Mouse (Mus musculus): ENCODE data around the gene Clock.
A peak's percentile ranks its signal among the peaks of the same experiment; 100 is the strongest.

Gene Clock

DNA sequence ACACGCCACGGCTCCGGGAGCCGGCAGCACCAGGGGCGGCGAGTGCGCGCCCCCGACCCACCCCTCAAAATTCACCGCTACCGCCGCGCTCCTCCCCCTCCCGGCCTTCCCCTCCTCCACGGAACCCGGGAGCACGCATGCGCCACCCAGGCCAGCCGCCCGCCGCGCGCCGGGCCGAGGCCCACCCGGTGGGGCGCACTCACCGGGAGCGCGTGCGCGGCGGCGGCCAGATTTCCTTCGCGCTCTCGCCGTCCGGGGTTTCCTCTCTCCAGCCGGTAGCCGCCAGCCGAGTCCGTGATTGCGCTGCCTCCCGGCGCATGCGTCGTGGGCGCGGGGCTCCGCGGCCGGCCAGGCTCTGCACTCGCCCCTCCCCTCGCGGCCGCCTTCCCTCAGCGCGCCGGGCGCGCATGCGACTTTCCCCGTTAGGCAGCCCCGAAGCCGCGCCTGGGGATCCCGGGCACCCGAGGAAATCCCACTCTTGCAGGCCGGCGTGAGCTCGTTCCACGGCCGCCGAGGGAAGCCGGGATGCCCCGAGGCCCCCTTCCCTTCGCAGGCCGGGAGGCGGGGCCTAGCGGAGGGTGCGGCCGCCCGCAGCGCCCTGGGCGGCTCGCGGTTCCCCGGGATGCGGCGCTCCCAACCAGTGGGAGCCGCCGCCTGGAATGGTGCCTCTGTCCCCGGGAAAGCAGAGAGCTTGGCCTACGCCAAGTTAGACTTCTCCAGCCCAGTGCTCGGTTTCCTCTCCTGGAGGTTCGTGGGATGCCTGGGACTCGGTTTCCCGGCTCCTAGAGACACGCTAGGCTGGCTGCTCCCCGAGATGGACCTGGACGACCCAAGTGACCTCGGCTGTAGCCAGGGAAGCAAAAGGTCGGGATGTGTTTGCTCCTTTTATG is at the start of gene Clock:
Clock (minus strand) TSS at position 341 of the 890 bp plus-strand sequence.
- DNase-seq, result peak; percentile 94

DNA sequence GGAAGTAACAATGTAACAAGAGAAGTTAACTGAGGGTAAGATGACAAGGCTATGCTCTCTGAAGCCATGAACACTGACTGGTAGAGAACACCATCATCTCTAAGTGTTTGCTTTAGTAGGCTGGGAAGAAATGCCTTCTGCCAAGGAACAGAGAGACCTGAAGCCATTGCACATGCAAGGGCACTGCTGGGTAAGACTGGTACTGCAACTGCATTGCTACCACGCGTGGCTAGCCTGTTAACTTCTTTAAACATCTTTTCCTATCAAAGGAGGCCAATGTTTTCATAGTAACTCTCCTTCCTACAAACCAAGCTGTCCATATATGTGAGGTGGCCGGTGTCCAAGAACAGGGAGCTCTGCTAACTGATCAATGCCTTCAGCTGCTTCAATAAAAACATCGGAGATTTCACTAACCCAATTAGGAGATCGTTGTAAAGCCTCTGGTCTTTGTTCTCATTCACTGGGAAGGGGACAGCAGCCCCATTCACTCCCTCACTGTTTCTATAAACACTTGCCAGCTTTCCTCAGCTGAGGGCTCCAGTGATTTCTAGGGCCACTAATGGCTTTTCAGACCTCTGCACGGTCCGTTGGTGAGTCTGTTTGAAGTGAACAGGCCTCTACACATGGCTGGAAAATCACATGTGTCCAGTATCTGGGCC is 47.5 kb upstream of the Clock start:
- DNase-seq, result peak; percentile 8

DNA sequence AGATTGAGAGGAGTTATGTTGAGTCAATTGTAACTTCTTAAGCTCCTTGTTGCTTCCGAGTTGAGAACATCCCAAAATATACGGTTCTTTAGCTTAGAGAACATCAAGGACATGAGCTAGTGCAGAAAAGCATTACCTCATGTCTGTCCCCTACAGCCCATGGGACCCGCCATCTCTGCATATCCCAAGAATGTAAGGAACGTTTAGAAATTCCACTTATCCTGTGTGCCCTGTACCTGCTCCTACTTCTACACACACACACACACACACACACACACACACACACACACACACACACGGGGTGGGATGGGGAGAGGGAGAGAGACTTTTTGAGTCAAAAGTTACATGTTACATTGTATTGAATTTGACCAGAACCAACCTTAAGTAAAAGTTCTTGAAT is 46.9 kb upstream of the Clock start:
- DNase-seq, result no peak

DNA sequence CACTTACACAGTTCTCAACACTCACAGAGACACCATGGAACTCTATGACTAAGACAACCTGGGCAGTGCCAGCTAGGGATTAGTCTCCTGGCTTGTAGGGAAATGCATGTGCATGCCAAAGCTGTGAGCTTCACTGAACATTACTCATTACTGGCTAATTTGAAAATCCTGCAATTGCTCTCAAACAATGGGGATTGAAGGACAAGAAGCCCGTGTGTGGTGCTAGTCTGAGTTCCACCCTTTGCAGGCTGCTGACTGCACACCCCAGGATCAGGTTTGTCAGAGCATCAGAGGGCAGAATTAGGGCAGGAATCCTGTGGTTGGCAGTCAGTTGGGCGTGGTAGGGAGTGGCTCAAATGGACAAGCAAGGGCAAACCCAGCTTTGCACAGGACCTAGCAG is 41.5 kb upstream of the Clock start:
- no peak for DNase-seq

DNA sequence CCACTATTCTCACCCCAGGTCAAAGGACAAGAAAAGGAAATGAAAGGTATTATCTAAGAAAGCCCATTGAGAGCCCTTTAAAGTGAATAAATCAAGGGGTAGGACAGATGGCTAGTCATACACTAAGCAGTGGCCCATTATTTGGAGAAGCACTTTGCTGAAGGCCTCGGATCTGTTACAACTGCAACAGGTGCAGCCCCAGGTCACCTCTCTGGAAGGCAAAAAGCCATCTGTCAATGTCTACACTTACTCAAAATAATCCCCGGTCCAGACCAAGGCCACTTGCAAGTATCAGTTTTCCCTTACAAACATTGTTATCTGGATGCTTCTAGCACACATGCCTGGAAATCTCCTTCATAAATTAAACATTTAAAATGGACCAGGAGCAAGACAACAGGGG is 36.3 kb upstream of the Clock start:
- no peak for DNase-seq

DNA sequence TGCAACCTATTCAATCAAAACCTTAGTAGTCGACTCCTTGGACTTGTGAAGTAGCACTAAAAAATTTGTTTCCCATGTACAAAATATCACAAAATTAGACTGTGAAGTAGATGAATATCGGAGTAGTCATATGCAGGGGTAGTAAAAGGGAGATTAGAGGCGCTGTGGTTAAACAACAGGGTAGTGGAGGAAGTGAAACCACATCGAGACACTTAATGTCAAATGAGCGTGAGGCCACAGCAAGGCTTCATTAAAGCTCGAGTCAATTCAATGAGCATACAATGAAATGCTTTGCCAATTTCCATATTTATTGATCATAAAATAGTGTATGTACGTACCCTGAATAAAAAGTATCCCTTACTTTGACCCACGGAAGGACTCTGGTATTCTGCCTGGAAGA is 32.5 kb upstream of the Clock start:
- DNase-seq, result no peak

DNA sequence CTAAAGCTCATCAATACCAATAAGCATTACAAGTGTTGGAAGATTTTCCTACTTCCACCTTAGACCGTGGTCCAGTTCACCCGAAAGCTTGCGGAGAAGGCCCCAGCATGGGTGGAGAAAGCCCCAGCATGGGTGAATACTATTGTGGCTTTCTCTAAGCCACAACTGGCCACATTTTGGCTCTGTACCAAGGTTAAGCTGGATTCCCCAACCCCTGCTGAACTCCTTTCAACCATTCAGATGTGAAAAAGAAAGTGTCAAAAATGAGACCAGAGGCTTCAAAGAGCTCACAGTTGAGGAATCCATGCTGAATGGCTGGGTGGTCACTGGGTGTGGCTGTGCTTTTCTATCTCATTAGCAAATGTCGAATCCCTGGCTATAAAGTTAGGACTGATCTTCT is 29.2 kb upstream of the Clock start:
- DNase-seq, result no peak

DNA sequence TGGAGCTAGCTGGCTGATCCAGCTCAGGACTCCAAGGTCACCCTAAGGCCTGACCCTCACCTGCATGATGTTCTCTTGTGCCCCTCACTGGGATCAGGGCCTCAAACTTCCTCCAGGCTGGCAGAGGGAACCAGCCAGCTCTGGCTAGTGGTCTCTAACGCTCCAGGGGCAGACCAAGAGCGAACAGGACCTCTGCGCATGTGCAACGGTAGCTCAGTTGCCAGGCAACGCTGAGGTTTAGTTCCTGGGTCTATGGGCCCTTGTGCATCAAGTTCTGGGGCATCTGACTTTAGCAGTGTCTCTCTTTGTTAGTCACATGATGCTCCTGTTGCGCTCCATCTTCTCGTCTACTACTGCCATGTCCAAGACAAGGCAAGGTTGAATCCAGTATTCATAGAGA is 26.4 kb upstream of the Clock start, which contains the start of gene Pdcl2:
Pdcl2 (minus strand) TSS at position 204 of the 400 bp plus-strand sequence.
- no peak for DNase-seq

DNA sequence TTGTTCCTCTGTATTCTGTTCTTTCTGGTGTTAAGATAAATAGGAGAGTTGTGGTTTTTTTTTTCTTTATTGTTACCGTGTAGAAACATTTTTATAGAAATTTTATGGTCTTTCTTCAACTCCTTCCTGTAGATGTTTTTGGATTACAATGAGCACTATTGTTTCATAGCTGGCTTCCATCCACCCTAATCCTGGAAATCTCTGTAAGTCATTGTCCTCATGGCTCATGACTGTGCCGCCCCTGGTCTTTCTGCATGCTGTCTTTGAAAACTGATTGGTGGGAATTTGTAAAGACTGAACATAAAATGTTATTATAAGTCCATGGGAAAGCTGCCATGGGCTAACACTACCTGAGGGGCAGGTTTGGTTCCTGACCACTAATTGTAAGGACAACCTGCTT is 22.7 kb upstream of the Clock start:
- DNase-seq, result no peak

DNA sequence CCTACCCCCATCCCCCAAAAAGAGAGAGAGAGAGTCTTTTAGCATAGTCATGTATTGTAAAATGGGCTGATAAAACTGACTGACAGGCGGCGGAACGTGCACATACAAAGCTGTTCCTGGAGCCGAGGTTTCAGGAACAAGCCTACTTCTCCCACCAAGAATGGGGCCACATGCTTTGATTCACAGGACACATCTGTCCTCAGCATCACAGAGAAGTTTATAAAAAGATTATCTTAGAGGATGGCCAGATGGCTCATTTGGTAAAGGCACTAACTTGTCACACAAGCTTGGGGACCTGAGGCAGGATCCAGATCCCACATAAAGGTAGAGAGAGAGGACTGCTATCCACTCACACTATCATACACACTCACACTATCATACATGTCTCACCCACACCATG is 20.5 kb upstream of the Clock start:
- DNase-seq, result no peak

DNA sequence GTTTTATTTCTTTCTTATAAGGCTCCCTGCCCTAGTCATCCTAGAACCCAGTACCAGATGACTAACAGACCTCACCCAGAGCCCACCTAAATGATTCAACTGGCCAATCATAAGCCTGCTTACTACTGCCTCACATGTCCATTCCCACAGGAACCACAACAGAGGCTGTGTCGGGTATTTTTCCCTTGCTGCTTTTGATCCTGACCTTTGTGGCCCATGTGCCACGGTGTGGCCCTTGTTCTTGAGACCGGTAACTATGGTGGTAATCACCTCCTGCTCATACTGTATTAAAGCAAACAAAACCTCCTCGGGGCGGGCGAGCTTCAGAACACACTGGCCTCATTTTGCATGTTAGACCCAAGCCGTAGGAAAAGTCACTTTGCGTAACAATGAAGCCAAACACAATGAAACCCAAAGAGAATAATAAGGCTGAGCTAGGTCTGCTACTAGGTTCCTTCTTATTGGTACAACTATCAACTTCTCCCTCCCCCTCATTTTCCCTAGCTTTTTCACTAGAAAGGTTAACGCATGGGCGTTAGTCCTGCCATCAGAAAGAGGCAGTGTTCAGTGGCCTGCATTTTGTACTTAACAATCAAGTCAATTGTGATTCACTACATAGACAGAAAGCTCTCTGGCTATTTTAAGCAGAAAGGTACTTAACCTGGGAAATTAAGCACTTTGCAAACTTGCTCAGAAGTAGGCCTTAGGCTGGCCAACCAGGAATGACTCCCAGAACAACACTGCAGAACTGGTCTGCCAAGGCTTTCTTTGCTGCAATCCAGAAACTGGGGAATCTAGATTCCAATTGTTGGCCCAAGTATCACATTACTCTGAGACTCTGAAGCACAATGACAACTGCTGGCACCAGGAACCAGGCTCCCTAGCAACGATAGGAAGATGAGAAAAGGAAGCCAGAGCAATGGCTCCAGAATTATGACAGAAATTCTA is 16.9 kb upstream of the Clock start:
- DNase-seq, result peak; percentile 19

DNA sequence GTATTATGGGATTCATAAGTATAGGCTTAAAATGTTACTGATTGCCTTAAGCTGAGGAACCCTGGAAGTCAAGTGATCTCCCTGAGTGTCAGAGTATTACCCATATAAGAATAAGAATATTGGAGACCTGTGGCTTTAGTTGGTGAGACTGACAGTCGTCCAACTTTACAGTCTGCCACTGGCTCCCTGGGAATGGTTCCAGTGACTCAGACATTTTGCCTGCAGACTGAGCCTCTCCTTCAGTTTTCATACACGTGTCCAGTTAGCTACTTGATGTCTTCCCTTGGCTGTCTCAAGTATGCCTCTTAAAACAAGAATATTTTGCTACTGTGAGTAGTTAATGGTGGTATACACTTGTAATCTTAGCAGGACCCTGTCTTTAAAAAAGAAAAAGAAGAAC is 3.6 kb upstream of the Clock start:
- DNase-seq, result no peak

DNA sequence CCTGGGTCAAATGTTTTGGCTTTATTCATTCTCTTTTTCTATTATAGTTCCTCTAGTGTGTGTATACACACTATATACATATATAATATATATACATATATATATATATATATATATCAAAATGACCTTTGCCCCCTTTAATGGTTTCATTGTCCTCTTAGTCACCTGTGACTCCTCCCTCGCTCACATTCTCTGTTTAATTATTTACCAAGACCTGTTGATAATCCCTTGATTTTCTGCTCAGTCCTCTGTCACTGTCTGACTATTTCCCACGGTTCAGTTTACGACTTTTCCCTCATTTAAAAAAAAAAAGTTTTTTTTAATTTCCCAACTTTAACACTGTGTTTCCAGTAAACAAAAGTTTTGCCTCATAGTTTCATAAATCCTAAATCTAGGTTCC is 1.7 kb upstream of the Clock start:
- DNase-seq, result no peak

DNA sequence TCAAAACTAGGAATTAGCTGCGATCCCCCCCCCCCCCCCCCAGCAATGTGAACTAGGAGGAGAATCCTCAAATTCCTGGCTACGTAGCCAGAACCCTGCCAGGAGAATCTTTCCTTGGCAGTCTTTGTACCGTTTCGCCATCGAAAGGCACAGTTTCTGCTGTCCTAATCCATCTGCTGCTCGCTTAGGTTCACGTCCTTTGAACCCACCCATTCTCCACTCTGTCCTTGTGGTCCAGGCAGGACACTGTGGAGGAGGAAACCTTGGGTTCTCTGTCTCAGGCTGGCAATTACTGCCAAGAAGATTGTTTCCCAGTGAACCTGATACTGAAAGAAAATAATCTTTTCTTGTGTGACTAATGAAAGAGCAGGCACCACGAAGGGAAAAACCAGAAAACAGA is 1.0 kb upstream of the Clock start:
- DNase-seq, result peak; percentile 50

DNA sequence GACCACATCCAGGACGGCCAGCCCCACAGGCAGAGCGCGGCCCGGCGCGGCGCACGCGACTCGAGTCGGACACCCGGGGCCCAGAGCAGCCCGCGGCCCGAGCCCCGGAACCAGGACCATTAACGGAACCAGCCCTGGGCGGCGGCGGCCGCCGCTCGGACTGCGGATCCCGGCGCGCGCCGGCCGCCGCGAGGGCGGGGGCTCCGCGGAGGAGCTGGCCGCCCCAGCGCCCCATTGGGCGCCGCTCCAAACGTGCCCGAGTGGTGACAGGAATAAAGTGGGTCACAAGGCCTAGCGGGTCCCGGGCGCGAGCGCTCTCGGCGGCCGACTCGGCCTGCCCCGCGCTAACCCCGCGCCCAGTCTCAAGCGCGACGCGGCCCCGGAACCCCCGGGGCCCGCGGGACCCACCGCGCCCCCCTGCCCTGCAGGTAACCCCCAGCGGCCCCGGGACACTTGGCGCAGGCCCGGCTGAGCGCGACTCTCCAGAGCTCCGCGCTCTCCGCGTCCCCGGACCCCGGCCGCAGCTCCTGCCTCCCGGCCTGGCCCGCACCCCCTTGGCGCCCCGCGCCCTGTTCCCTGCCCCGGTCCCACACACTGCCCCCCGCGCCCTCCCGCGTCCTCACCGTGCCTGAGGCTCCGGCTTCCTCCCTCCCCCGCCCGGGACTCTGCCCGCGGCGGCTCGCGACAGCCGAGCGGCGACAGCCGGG is 694 bp downstream of the Clock start:
- peak; percentile 87 for DNase-seq

DNA sequence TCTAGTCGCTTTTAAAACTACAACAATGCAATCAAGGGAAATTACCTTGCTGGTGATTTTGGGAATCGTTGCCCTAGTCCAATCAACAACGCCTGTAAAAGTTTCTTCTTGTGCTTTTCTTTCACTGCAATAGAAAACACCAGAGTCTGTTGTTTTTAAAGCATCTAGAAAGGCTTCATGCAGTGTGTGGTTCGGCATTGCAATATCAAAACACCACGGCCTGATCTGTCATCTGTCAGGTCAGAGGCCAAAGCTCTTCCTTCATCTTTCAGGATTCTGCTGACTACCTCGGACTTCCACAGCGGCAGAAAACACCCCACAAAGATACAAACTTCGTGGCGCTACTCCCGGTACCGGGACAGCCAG is 1.2 kb downstream of the Clock start:
- no peak for DNase-seq

DNA sequence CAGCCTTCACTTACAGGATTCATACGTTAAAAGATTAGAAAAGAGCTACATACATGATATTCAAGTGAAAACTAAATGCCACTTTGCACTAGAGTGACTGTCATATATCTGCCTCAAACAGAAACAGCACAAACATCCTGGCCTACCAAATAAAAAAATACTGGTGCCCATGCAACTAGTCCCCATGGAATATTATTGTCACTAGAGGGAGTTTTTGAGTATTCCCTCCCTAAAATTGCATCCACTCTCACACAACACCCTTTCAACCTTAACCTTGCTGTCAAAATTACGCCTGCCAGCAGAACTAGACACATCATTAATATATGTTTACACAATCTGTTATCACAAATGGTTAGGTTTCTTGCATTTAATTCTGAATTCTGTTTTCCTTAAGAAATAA is 2.6 kb downstream of the Clock start:
- no peak for DNase-seq

DNA sequence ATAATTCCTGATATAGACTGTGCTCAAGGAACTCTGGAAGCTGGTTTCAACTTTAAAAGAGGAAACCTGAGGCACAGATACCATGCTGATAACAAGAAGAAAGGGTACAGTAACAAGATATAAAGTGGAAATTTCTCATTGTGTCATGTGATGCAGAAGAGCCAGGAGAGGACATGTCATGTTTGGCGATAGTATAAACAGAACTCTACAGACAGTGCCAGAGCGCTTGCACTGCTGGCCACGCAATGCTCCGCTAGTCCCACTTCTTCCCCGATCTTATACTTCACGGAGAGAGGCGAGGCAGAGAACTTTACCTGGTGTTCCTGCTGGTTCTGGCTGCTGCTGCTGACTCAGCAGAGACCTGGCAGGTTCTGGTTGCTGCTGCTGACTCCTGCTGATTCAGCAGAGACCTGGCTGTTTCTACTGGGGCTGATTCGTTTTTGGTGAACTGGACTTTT is 15.3 kb downstream of the Clock start:
- DNase-seq, result no peak

DNA sequence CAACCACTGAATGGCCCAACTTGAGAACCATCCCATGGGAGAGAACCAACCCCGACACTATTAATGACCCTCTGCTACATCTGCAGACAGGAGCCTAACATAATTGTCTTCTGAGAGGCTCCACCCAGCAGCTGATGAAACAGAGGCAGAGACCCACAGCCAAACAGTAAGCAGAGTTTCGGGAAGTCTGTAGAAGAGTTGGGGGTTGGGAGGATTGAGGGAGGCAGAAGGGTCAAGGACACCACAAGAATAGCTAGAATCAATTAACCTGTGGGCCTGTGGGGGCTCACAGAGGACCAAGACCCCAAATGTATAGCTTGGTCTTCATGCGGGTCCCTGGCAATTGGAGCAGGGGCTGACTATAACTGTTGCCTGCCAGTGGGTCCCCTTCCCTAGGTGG is 16.3 kb downstream of the Clock start:
- no peak for DNase-seq

DNA sequence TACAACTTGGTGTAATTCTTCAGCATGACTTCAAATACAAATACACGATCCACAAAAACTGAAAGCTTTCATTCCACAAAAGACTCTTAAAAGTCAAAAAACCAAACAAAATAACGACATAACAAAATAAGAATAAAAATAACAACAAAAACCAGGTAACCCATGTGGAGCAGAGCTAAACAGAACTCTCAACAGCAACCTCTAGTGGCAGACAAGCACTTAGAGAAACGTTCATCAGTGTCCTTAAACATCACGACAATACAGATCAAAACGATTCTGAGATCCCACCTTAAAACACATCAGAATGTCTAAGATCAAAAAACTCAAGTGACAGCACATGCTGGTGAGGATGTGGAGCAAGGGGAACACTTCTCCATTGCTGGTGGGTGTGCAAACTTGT is 17.5 kb downstream of the Clock start:
- no peak for DNase-seq

DNA sequence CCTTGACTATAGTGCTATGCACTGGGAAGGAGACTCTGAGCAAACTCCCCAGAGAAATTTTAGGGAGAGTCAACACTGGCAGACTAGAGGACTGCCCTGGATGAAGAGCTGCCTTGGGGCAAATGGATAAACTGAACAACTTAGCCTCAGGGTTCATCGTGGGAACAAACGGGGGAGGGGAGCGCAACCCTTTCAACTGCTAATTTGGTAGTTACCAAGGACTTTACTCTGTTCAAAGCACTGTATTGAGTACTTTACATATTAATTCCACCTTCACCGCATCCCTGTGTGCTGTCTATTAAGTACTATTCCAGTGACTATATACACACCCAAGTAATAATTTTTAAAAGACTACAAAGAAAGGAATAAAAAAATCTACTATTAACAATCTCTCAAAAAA is 18.9 kb downstream of the Clock start:
- DNase-seq, result no peak

DNA sequence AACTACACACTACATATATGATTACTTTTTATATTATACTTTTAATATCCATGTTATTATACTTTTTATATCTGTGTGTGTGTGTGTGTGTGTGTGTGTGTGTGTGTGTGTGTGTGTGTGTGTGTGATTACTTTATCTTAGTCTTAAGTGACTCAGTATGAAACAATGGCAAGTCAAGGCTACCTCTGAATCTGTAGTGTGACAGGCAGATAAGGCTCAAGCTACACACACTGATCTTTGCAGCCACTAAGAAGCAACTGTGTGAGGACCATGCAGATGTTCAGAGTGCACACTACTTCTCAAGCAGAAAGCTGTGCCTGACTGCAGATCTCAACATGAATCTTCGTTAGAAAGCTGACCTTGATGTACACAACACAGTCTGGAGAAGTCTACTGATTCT is 20.7 kb downstream of the Clock start:
- DNase-seq, result no peak

DNA sequence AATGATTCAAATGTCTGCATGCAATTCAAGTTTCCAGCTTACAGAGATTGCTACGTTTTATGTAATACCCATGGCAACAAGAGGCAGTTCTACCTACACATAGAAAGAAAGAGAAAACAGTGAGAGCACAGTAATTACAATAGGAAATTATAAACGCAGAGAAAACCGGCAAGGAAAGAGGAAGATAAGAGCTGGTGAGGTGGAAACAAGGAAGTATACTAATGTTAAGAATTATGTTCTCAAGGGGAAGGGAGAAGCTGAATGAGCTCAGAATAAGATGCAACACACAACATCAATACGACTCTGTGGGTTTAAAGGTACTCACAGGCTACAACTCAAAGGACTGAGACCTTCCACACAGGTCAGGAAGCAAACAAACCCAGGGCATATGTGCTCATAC is 29.6 kb downstream of the Clock start:
- DNase-seq, result no peak

Data from embryo, embryonic 11 days (tissue).